Mouse (Mus musculus): ENCODE data around the gene Rasal3. TPM values are rescaled to one million over a fixed set of nuclear protein-coding genes. Genes with fewer than 3 reads are reported as not detected.

Rasal3 gene
- polyA plus RNA-seq (2016; fragmentation: Nextera tagmentation; extraction: Ambion mirVana), result 7.2 and 8.1 TPM in 2 replicates

DNA sequence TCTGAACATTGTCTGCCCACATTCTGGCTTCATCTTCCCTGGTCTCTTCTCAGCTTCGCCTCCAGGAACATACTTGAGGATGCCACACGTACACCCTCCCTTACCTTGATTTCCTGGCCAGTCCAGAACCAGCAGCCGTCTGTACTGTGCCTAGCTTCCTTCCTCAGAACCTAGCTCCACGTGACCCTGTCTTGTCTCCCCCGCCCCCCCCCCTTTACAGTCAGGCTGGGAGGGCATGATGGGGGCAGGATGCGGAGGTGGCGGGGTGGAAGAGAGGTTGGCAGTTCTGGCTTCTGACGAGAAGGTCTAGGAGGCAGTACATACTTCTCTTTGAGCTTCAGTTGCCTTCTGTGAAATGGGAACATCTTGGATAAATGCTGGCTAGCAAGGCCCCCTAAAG, at the start of gene Rasal3:
Gene Rasal3, minus strand, starts transcription at position 167 of the 400 bp plus-strand sequence.
- WGBS (ENCODE audit: insufficient replicate concordance), result 23% methylated on average over 8 of the region's 8 CpGs
- peak within 1 kb of the TSS; percentile 78 for H3K4me2 ChIP-seq
- no peaks in the 10 kb centered on the region for H3K9me3 ChIP-seq (replicated peaks)
- H3K27me3 ChIP-seq (replicated peaks), result peaks cover 12% of the 10 kb centered on the region
- ATAC-seq, result peak; percentile 54
- peak within 1 kb of the TSS; percentile 70 for H3K9ac ChIP-seq
- 0 out of 2 replicates have a peak within 1 kb of the TSS, but pooled peaks have one; percentile 21 for H3K27ac ChIP-seq
- H3K36me3 ChIP-seq, result no peaks in the 10 kb centered on the region
- H3K4me1 ChIP-seq, result peaks cover 31% of the 10 kb centered on the region
- H3K4me3 ChIP-seq, result peak within 1 kb of the TSS; percentile 58

DNA sequence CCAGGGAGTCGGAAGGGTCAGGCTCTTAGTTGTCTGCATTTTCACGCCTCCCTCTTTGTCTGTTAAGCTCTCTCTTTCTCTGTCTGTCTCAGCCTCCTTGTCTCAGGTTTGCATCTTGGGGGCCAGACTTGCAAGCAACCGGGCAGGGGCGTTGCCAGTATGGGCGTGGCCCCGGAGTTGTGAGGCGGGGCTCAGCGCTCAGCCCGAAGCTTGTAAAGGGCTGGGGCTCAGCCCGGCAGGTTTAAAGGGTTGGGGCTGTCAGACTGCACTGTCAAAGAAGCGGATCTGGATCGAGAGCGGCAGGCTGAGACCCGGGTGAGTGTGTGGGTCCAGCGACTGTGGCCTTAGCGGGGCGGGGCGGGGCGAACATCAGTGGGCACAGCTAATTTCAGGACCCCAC, 49.1 kb upstream of the Rasal3 start, which contains the start of gene Cyp4f39:
Gene Cyp4f39, plus strand, starts transcription at position 242 of the 400 bp plus-strand sequence.
- Histone ChIP-seq H3K4me2 (peak within 1 kb of the TSS; percentile 69), H3K9ac (peak within 1 kb of the TSS; percentile 41; the same call in 1 of the 2 replicates), H3K36me3 (no peaks in the 10 kb centered on the region), H3K27ac (no peak within 1 kb of the TSS), H3K27me3 (replicated peaks) (peaks cover 26% of the 10 kb centered on the region), H3K4me1 (peaks cover 26% of the 10 kb centered on the region), H3K9me3 (replicated peaks) (peaks cover 4% of the 10 kb centered on the region; the same call in 1 of the 2 replicates), H3K4me3 (peak within 1 kb of the TSS; percentile 33)
- WGBS (ENCODE audit: insufficient replicate concordance), result 4% methylated on average over 19 of the region's 19 CpGs
- peak; percentile 71 for ATAC-seq

DNA sequence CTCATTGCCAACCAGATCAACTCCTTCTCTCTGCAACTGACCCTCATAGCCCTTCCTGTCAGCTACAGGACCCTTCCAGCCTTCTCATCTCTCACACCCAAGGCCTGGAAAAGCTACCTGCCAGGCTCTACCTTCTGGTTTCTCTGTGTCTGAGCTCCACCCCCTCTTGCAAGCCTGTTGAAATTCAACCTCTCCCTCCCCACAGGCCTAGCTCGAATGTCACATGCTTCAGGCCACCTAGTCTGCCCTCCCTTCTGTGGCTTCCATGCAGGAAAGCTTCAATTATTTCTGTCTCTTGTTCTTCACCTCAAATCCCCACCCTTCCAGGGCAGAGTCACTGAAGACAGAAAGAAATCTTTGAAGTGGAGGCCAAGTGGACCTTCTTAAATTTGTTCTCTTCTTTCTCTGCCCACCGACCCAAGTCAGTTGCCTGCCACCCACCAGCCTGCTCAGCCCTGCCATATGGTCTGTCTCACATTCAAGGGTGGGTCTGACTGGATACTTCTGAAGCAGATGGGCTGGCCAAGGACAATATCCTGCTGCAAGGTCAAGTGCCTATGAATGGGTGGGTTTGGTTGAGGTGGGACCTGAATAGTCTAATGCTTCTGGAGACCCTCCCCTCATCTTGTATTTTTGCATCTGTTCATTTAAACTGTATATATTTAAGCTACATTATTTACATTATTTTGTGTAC, 47.6 kb upstream of the Rasal3 start:
- H3K27ac ChIP-seq, result no peak overlapping the region
- peaks cover 26% of the 10 kb centered on the region for H3K27me3 ChIP-seq (replicated peaks)
- no peak overlapping the region for H3K9ac ChIP-seq
- no peak overlapping the region for H3K4me3 ChIP-seq
- H3K4me2 ChIP-seq, result no peak overlapping the region
- no peak for ATAC-seq
- 30% methylated on average over 2 of the region's 2 CpGs for WGBS (ENCODE audit: insufficient replicate concordance)
- H3K9me3 ChIP-seq (replicated peaks), result peaks cover 7% of the 10 kb centered on the region; the same call in 1 of the 2 replicates
- H3K4me1 ChIP-seq, result peaks cover 26% of the 10 kb centered on the region
- no peaks in the 10 kb centered on the region for H3K36me3 ChIP-seq

DNA sequence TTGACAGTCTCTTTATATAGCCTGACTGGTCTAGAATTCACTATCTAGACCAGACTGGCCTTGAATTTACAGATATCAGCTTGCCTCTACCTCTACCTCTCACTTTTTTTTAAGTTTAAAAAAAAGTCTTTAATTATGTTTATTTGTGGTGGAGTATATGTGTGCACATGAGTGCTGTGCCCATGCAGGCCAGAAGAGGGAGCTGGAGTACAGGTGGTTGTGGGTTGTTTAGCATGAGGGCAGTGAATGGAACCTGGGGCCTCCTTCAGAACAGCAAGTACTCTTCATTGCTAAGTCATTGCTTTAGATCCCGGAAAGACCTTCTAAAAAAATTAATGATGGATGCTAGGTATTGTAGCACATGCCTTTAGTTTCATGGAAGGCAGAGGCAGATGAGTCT, 45.7 kb upstream of the Rasal3 start:
- 73% methylated on average over 1 of the region's 1 CpGs for WGBS (ENCODE audit: insufficient replicate concordance)
- no peak for ATAC-seq
- Histone ChIP-seq H3K9me3 (replicated peaks) (peaks cover 7% of the 10 kb centered on the region; the same call in 1 of the 2 replicates), H3K4me3 (no peak overlapping the region), H3K36me3 (no peaks in the 10 kb centered on the region), H3K4me1 (peaks cover 16% of the 10 kb centered on the region), H3K4me2 (no peak overlapping the region), H3K27ac (no peak overlapping the region), H3K9ac (no peak overlapping the region), H3K27me3 (replicated peaks) (peaks cover 31% of the 10 kb centered on the region)

DNA sequence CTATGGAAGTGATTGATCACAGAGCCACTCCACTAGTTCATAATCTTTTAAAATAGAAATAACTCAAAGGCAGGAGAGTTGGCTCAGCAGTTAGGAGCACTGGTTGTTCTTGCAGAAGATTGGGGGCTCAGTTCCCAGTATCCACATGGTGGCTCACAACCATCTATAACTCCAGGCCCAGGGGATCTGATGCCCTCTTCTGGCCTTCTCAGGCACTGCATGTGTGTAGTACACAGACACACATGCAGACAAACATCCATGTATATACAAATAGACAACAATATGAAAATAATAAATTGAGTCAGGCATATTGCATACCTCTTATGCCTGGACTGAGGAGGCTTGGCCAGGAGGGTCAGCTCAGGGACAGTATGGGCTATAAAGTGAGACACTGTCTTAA, 43.8 kb upstream of the Rasal3 start:
- Histone ChIP-seq H3K27me3 (replicated peaks) (peaks cover 27% of the 10 kb centered on the region), H3K9ac (no peak overlapping the region), H3K4me2 (no peak overlapping the region), H3K4me3 (no peak overlapping the region), H3K27ac (no peak overlapping the region), H3K9me3 (replicated peaks) (peaks cover 7% of the 10 kb centered on the region; the same call in 1 of the 2 replicates), H3K4me1 (peaks cover 2% of the 10 kb centered on the region), H3K36me3 (no peaks in the 10 kb centered on the region)
- no peak for ATAC-seq

DNA sequence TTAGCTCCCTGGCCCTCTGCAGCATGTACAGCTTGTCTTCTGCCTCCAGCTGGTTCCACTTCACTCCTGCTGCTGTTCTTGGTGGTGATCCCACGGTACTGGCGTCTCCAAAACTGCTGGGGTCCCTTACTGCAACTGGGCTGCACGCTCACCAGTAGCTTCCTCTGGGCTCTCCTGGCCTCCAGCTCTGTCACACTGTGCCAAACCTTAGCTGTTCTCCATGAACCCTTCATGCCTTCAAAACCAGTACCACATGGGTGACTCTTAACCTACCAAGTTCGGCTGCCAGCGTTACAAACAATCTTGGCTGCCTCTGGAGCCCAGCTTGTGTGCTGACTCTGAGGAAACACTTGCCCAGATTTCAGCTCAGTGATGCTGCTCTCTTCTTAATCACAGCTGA, 41.6 kb upstream of the Rasal3 start:
- no peak overlapping the region for H3K9ac ChIP-seq
- 65% methylated on average over 5 of the region's 5 CpGs for WGBS (ENCODE audit: insufficient replicate concordance)
- H3K4me3 ChIP-seq, result no peak overlapping the region

DNA sequence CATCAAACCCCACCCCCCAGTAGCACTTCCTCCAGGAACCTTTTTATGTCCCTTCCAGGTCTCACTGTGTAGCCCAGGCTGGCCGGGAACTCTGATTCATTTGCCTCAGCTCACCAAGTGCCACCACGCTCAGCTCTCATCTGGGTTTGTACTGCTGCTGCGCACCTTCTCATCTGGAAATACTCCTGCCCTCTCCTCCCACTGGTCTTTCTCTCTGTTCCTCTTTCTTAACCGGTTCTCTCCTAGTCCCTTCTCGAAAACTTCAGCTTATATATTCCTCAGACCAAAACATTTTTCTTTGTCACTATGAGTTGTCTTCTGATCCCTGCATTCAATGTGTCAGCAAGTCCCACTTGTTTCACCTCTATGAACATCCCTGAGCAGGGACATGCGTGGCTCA, 39.9 kb upstream of the Rasal3 start:
- Histone ChIP-seq H3K27ac (no peak overlapping the region), H3K9me3 (replicated peaks) (0 out of 2 replicates have a peak, but pooled peaks cover 3% of the 10 kb centered on the region), H3K9ac (no peak overlapping the region), H3K4me2 (no peak overlapping the region), H3K4me1 (no peaks in the 10 kb centered on the region), H3K36me3 (no peaks in the 10 kb centered on the region), H3K4me3 (no peak overlapping the region), H3K27me3 (replicated peaks) (peaks cover 34% of the 10 kb centered on the region)
- 41% methylated on average over 6 of the region's 6 CpGs for WGBS (ENCODE audit: insufficient replicate concordance)
- ATAC-seq, result no peak

More for the DNA sequence above, 41.6 kb upstream of the Rasal3 start:
- Histone ChIP-seq H3K36me3 (no peaks in the 10 kb centered on the region), H3K9me3 (replicated peaks) (peaks cover 7% of the 10 kb centered on the region; the same call in 1 of the 2 replicates), H3K27me3 (replicated peaks) (peaks cover 25% of the 10 kb centered on the region), H3K27ac (no peak overlapping the region), H3K4me2 (no peak overlapping the region), H3K4me1 (no peaks in the 10 kb centered on the region)
- ATAC-seq, result no peak

DNA sequence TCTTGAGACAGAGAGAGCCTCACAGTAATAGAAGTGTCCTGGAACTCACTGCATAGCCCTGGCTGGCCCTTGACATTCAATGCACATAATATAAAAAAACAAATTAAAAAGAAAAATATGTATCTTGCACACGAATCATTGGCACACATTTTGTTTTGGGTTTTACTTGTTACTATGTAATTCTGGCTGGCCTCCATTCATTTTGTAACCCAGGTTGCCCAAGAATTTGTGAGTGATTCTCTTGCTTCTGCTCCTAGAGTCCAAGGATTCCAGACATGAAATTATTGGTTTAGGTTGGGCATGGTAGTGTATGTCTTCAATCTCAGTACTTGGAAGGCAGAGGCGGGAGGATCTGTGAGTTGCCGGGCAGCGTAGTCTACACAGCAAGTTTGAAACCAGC, 33.7 kb upstream of the Rasal3 start:
- H3K9me3 ChIP-seq (replicated peaks), result no peaks in the 10 kb centered on the region
- WGBS (ENCODE audit: insufficient replicate concordance), result 76% methylated on average over 4 of the region's 4 CpGs

DNA sequence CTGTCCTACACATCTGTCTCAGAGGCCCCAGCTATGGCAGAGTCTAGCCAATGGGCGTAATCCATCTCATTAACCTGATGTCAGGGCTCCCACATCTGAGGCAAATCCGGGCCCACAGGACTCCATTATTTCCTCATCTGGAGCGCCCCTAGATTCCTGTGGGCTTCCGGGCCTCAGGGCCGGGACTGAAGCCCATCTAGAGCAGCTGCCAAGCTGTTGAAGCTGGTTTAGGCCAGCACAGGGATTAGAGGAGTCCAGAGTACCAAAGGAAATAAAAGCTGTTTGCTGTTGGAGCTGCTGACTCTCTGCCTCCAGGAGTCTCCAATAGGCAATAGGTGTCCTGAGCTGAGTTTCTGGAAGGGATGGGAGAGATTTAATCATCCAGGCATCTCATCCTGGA, 31.8 kb upstream of the Rasal3 start:
- ATAC-seq, result no peak
- Histone ChIP-seq H3K4me3 (no peak overlapping the region), H3K27me3 (replicated peaks) (peaks cover 9% of the 10 kb centered on the region; the same call in 1 of the 2 replicates), H3K4me1 (no peaks in the 10 kb centered on the region), H3K9ac (no peak overlapping the region), H3K4me2 (no peak overlapping the region), H3K27ac (no peak overlapping the region), H3K9me3 (replicated peaks) (no peaks in the 10 kb centered on the region), H3K36me3 (no peaks in the 10 kb centered on the region)
- WGBS (ENCODE audit: insufficient replicate concordance), result 62% methylated on average over 5 of the region's 5 CpGs

More for the DNA sequence above, 33.7 kb upstream of the Rasal3 start:
- no peak overlapping the region for H3K27ac ChIP-seq
- H3K4me1 ChIP-seq, result no peaks in the 10 kb centered on the region
- H3K9ac ChIP-seq, result no peak overlapping the region
- no peaks in the 10 kb centered on the region for H3K36me3 ChIP-seq
- no peak overlapping the region for H3K4me2 ChIP-seq
- no peak overlapping the region for H3K4me3 ChIP-seq
- peaks cover 11% of the 10 kb centered on the region for H3K27me3 ChIP-seq (replicated peaks)
- ATAC-seq, result no peak

DNA sequence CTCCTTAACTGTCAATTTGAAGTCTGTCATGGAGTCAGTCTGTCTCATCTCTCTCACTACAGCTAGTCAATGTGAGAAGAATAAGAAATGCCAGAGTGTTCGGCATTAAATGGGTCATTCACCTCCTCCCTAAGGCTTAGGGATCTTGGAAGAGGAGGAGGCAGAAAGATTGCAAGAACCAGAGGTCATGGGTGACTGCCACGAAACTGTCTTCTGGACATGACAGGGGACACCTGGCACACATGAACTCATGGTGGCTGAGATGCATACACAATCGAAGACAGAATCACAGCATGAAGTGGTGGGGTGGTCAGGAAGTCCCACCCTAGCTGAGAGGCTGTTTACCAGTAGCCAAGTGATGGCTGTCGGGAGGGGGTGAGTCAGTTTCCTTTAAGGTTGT, 30.9 kb upstream of the Rasal3 start:
- H3K4me1 ChIP-seq, result no peaks in the 10 kb centered on the region
- H3K4me2 ChIP-seq, result no peak overlapping the region
- H3K9me3 ChIP-seq (replicated peaks), result no peaks in the 10 kb centered on the region
- H3K9ac ChIP-seq, result no peak overlapping the region
- H3K27me3 ChIP-seq (replicated peaks), result peaks cover 5% of the 10 kb centered on the region; the same call in 1 of the 2 replicates
- no peaks in the 10 kb centered on the region for H3K36me3 ChIP-seq
- 49% methylated on average over 4 of the region's 4 CpGs for WGBS (ENCODE audit: insufficient replicate concordance)
- no peak overlapping the region for H3K4me3 ChIP-seq
- ATAC-seq, result no peak
- no peak overlapping the region for H3K27ac ChIP-seq

DNA sequence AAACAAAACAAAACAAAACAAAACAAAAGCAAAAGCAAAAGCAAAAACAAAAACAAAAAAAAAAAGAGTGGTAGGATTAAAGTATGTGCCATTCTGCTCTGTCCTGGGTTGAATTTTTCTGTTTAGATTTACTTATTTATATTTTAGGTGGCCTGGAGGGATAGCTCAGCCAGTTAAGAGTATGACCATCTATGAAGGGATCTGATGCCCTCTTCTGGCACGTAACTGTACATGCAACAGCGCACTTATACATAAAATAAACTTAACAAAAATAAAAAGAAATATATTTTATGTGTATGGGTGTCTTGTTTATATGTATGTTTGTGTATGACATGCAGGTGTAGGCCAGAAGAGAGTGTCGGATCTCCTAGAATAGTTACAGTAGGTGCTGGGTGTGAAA, 28.6 kb upstream of the Rasal3 start:
- no peak for ATAC-seq
- Histone ChIP-seq H3K4me1 (no peaks in the 10 kb centered on the region), H3K27me3 (replicated peaks) (0 out of 2 replicates have a peak, but pooled peaks cover 2% of the 10 kb centered on the region), H3K4me3 (no peak overlapping the region), H3K36me3 (no peaks in the 10 kb centered on the region), H3K4me2 (no peak overlapping the region), H3K27ac (no peak overlapping the region), H3K9ac (no peak overlapping the region), H3K9me3 (replicated peaks) (no peaks in the 10 kb centered on the region)
- WGBS (ENCODE audit: insufficient replicate concordance), result 36% methylated on average over 3 of the region's 3 CpGs

DNA sequence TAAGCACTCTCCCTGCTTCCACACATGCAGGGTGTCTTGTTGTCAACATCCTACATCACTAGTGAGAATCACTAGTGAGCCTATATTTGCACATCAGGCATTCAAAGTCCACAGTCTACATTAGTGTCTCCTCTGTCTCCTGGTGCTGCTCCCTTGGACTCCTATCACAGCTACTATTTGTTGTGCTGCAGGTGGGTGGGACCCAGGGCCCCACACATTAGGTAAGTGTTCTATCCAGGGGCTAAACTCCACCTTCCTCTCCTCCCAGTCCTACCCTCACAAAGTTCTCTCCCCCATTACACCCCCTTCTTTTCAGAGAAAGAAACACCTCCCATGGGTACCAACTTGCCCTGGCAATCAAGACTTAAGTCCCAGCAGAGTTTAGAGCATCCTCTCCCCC, 23.2 kb upstream of the Rasal3 start:
- Histone ChIP-seq H3K4me1 (0 out of 2 replicates have a peak, but pooled peaks cover 12% of the 10 kb centered on the region), H3K36me3 (no peaks in the 10 kb centered on the region), H3K9ac (no peak overlapping the region), H3K4me3 (no peak overlapping the region), H3K4me2 (no peak overlapping the region), H3K27ac (no peak overlapping the region), H3K27me3 (replicated peaks) (0 out of 2 replicates have a peak, but pooled peaks cover 5% of the 10 kb centered on the region), H3K9me3 (replicated peaks) (no peaks in the 10 kb centered on the region)
- ATAC-seq, result peak; percentile 58

Measured in liver, embryonic 12.5 days (tissue).